Mouse (Mus musculus) liver, embryonic 11.5 days (tissue): ENCODE results near the gene Atp6v0d1. TPM values are rescaled to one million over a fixed set of nuclear protein-coding genes. Genes with fewer than 3 reads are reported as not detected.

Source experiments
- ATAC-seq: fragments of 200-750 bp; cut with Nextera tagmentation; replicated peaks from 2 replicates; pipeline ENCODE4 v1.8.0; 2017; ENCODE audit warnings: moderate number of reproducible peaks, mild to moderate bottlenecking, moderate TSS enrichment, moderate library complexity; ENCODE audit not compliant: low FRiP score
- DNase-seq: peaks from one replicate; pipeline ENCODE4 v3.0.0-alpha.2; 2017; ENCODE audit warnings: low spot score
- H3K27ac ChIP-seq: fragments of 300-500 bp; sonication (generic); 2 replicates; pipeline ENCODE4 v1.5.1; 2014; ENCODE audit warnings: mild to moderate bottlenecking, low read depth, low read length, control low read depth
- H3K27me3 ChIP-seq: fragments of 300-500 bp; sonication (generic); replicated peaks from 2 replicates; pipeline ENCODE4 v1.6.1; 2014; ENCODE audit warnings: low read length, mixed read lengths; ENCODE audit not compliant: control insufficient read depth, insufficient read depth
- H3K36me3 ChIP-seq: fragments of 300-500 bp; sonication (generic); 2 replicates; pipeline ENCODE4 v1.6.1; 2014; ENCODE audit warnings: mild to moderate bottlenecking, low read length, moderate library complexity, mixed read lengths; ENCODE audit not compliant: control insufficient read depth, insufficient read depth
- H3K4me1 ChIP-seq: fragments of 300-500 bp; sonication (generic); replicated peaks from 2 replicates; pipeline ENCODE4 v1.6.1; 2014; ENCODE audit warnings: low read length, mixed read lengths; ENCODE audit not compliant: control insufficient read depth, insufficient read depth
- H3K4me2 ChIP-seq: fragments of 300-500 bp; sonication (generic); 2 replicates; pipeline ENCODE4 v1.6.1; 2014; ENCODE audit warnings: mild to moderate bottlenecking, control low read depth, moderate library complexity
- H3K4me3 ChIP-seq: fragments of 300-500 bp; sonication (generic); 2 replicates; pipeline ENCODE4 v1.5.1; 2014; ENCODE audit warnings: low read depth, low read length, control low read depth
- H3K9ac ChIP-seq: fragments of 300-500 bp; sonication (generic); 2 replicates; pipeline ENCODE4 v1.6.1; 2014; ENCODE audit warnings: low read depth, low read length, control low read depth
- H3K9me3 ChIP-seq: fragments of 300-500 bp; sonication (generic); 2 replicates; pipeline ENCODE4 v1.6.1; 2016; ENCODE audit warnings: low read length, inconsistent platforms, mixed read lengths; ENCODE audit not compliant: control insufficient read depth
- WGBS: fragments of 180-500 bp; shearing (Covaris S2); extraction: QIAGEN DNeasy Blood & Tissue Kit; methylation state at CpG from one replicate; pipeline ENCODE4 v1.1.7; 2014; 5-methylcytosine and 5-hydroxymethylcytosine counted together
- polyA plus RNA-seq: library from polyadenylated mRNA; unstranded; fragments of >200 nt; fragmentation: Nextera tagmentation; extraction: Ambion mirVana; gene quantifications from 2 replicates; pipeline ENCODE4 v1.2.1, GENCODE M21; 2014

Atp6v0d1 gene
- polyA plus RNA-seq, 1 experiment from 2014 or later, result 74.2 TPM

GRCm38 (mm10) chr8:105483212-105484029, 82.4 kb downstream of the Atp6v0d1 start:
- 52% methylated on average over 14 of the region's 14 CpGs for WGBS
- H3K27ac ChIP-seq, result no peak overlapping the region
- no peak overlapping the region for H3K9ac ChIP-seq
- H3K4me3 ChIP-seq, result no peak overlapping the region
- H3K4me1 ChIP-seq, result no peaks in the 10 kb centered on the region; the same call in 1 of the 2 replicates
- peak; percentile 60 for ATAC-seq
- no peaks in the 10 kb centered on the region for H3K27me3 ChIP-seq
- no peaks in the 10 kb centered on the region for H3K9me3 ChIP-seq
- no peak overlapping the region for H3K4me2 ChIP-seq
- DNase-seq, result no peak
- H3K36me3 ChIP-seq, result no peaks in the 10 kb centered on the region

GRCm38 (mm10) chr8:105482123-105482522, 83.7 kb downstream of the Atp6v0d1 start:
- WGBS, result 80% methylated on average over 8 of the region's 8 CpGs
- Histone ChIP-seq H3K4me2 (no peak overlapping the region), H3K27me3 (no peaks in the 10 kb centered on the region), H3K36me3 (no peaks in the 10 kb centered on the region), H3K27ac (no peak overlapping the region), H3K4me1 (no peaks in the 10 kb centered on the region; the same call in 1 of the 2 replicates), H3K4me3 (no peak overlapping the region), H3K9ac (no peak overlapping the region), H3K9me3 (no peaks in the 10 kb centered on the region)
- DNase-seq (no peak), ATAC-seq (no peak)

- Histone ChIP-seq H3K36me3 (no peaks in the 10 kb centered on the region), H3K4me3 (no peak overlapping the region), H3K27ac (no peak overlapping the region), H3K4me1 (no peaks in the 10 kb centered on the region; the same call in 1 of the 2 replicates), H3K4me2 (no peak overlapping the region), H3K9ac (no peak overlapping the region), H3K9me3 (no peaks in the 10 kb centered on the region), H3K27me3 (no peaks in the 10 kb centered on the region)
- DNase-seq (peak; percentile 46), ATAC-seq (no peak)
- WGBS, result 68% methylated on average over 6 of the region's 6 CpGs
Observed at GRCm38 (mm10) chr8:105481453-105481852, 84.4 kb downstream of the Atp6v0d1 start.

- Histone ChIP-seq H3K4me2 (no peak overlapping the region), H3K36me3 (no peaks in the 10 kb centered on the region), H3K4me1 (no peaks in the 10 kb centered on the region; the same call in 1 of the 2 replicates), H3K9me3 (no peaks in the 10 kb centered on the region), H3K4me3 (no peak overlapping the region), H3K27ac (no peak overlapping the region), H3K9ac (no peak overlapping the region), H3K27me3 (no peaks in the 10 kb centered on the region)
- WGBS, result 32% methylated on average over 2 of the region's 2 CpGs
- ATAC-seq (no peak), DNase-seq (no peak)
Observed at GRCm38 (mm10) chr8:105481013-105481412, 84.8 kb downstream of the Atp6v0d1 start.

- Histone ChIP-seq H3K9me3 (no peaks in the 10 kb centered on the region), H3K27ac (no peak overlapping the region), H3K36me3 (no peaks in the 10 kb centered on the region), H3K9ac (no peak overlapping the region), H3K4me3 (no peak overlapping the region), H3K27me3 (peaks cover 24% of the 10 kb centered on the region), H3K4me1 (peaks cover 11% of the 10 kb centered on the region), H3K4me2 (no peak overlapping the region)
- ATAC-seq (no peak), DNase-seq (no peak)
- 78% methylated on average over 3 of the region's 3 CpGs for WGBS
Observed at GRCm38 (mm10) chr8:105477792-105478191, 88.1 kb downstream of the Atp6v0d1 start.

- Histone ChIP-seq H3K9ac (no peak overlapping the region), H3K4me1 (peaks cover 15% of the 10 kb centered on the region), H3K27me3 (peaks cover 34% of the 10 kb centered on the region), H3K4me2 (no peak overlapping the region), H3K4me3 (no peak overlapping the region), H3K9me3 (no peaks in the 10 kb centered on the region), H3K27ac (no peak overlapping the region), H3K36me3 (no peaks in the 10 kb centered on the region)
- ATAC-seq (peak; percentile 33), DNase-seq (peak; percentile 53)
- WGBS, result 42% methylated on average over 25 of the region's 25 CpGs
Observed at GRCm38 (mm10) chr8:105476628-105477413, 89.0 kb downstream of the Atp6v0d1 start.

- no peak overlapping the region for H3K9ac ChIP-seq
- H3K27ac ChIP-seq, result no peak overlapping the region
- H3K27me3 ChIP-seq, result peaks cover 40% of the 10 kb centered on the region
- DNase-seq (no peak), ATAC-seq (no peak)
- H3K4me3 ChIP-seq, result no peak overlapping the region
- H3K4me1 ChIP-seq, result peaks cover 19% of the 10 kb centered on the region
- no peaks in the 10 kb centered on the region for H3K36me3 ChIP-seq
- H3K4me2 ChIP-seq, result no peak overlapping the region
- 81% methylated on average over 7 of the region's 7 CpGs for WGBS
- H3K9me3 ChIP-seq, result no peaks in the 10 kb centered on the region
Observed at GRCm38 (mm10) chr8:105476161-105476560, 89.7 kb downstream of the Atp6v0d1 start.

- ATAC-seq (no peak), DNase-seq (no peak)
- WGBS, result 86% methylated on average over 8 of the region's 8 CpGs
- peaks cover 44% of the 10 kb centered on the region for H3K27me3 ChIP-seq
- H3K9me3 ChIP-seq, result no peaks in the 10 kb centered on the region
- H3K27ac ChIP-seq, result no peak overlapping the region
- no peaks in the 10 kb centered on the region for H3K36me3 ChIP-seq
- no peak overlapping the region for H3K4me3 ChIP-seq
- peaks cover 23% of the 10 kb centered on the region for H3K4me1 ChIP-seq
- no peak overlapping the region for H3K4me2 ChIP-seq
- H3K9ac ChIP-seq, result no peak overlapping the region
Observed at GRCm38 (mm10) chr8:105475742-105476141, 90.1 kb downstream of the Atp6v0d1 start.
